ENCODE assay signal across 21 mouse cellular contexts in genomic region chr6:67057574-67057973, GRCm38 (mm10). TPM values are rescaled to one million over a fixed set of nuclear protein-coding genes. Genes with fewer than 3 reads are reported as not detected.
A peak's percentile ranks its signal among the peaks of the same experiment; 100 is the strongest.
DNase-seq lines count a peak whose midpoint lies in the region; ATAC-seq and TF ChIP-seq lines count a peak whose summit lies in the region.
"Had no signal": no experiment of that assay in that cellular context is flagged by ENCODE, and none has a peak within 500 bp of the region (broad histone marks: within the 10 kb centered on the region; RNA-seq: fewer than 3 reads in every experiment).

No protein-coding gene starts in this region.

- H3K27ac ChIP-seq in lung, embryonic 14.5 days (ENCODE audit: low read depth), result 0 out of 2 replicates have a peak overlapping the region, but pooled peaks have one; percentile 8
- peak overlapping the region; percentile 87 for H3K27ac ChIP-seq in intestine, postnatal 0 days (ENCODE audit: low read depth, low read length)
- peak overlapping the region; percentile 99 for H3K27ac ChIP-seq in small intestine, adult 2 months (ENCODE audit: insufficient read depth, low read depth, low read length)
- H3K27ac ChIP-seq in hindbrain, embryonic 11.5 days (ENCODE audit: low read depth, low read length), result no peak overlapping the region
- H3K27ac ChIP-seq: embryonic facial prominence, embryonic 13.5 days; forebrain, embryonic 10.5 days; hindbrain, postnatal 0 days; stomach, postnatal 0 days had no signal

- no peaks in the 10 kb centered on the region for H3K27me3 ChIP-seq in lung, embryonic 14.5 days (ENCODE audit: insufficient read depth, low read length)
- no peaks in the 10 kb centered on the region for H3K27me3 ChIP-seq in intestine, postnatal 0 days (replicated peaks; ENCODE audit: control insufficient read depth, insufficient read depth, low read length)
- H3K27me3 ChIP-seq in small intestine, adult 2 months (ENCODE audit: control insufficient read depth, insufficient read depth, low read length), result no peaks in the 10 kb centered on the region
- no peaks in the 10 kb centered on the region for H3K27me3 ChIP-seq in hindbrain, embryonic 11.5 days (ENCODE audit: control insufficient read depth, insufficient read depth, low read length)
- H3K27me3 ChIP-seq: embryonic facial prominence, embryonic 13.5 days; Patski had no signal

- WGBS in lung, embryonic 14.5 days, result 86% methylated on average over 5 of the region's 5 CpGs
- 63% methylated on average over 5 of the region's 5 CpGs for WGBS in intestine, postnatal 0 days
- 27% methylated on average over 5 of the region's 5 CpGs for WGBS in small intestine, adult 2 months
- WGBS in hindbrain, embryonic 11.5 days, result 91% methylated on average over 5 of the region's 5 CpGs

- no peak overlapping the region for H3K9ac ChIP-seq in lung, embryonic 14.5 days
- H3K9ac ChIP-seq in intestine, postnatal 0 days (ENCODE audit: low read depth, low read length), result no peak overlapping the region
- no peak overlapping the region for H3K9ac ChIP-seq in hindbrain, embryonic 11.5 days (ENCODE audit: low read depth, low read length)
- H3K9ac ChIP-seq: embryonic facial prominence, embryonic 13.5 days had no signal

- H3K4me3 ChIP-seq in lung, embryonic 14.5 days (ENCODE audit: low read depth, low read length), result no peak overlapping the region
- no peak overlapping the region for H3K4me3 ChIP-seq in intestine, postnatal 0 days (ENCODE audit: low read depth, low read length)
- no peak overlapping the region for H3K4me3 ChIP-seq in small intestine, adult 2 months (ENCODE audit: low read depth, low read length)
- no peak overlapping the region for H3K4me3 ChIP-seq in hindbrain, embryonic 11.5 days (ENCODE audit: low read depth, low read length)
- H3K4me3 ChIP-seq: embryonic facial prominence, embryonic 13.5 days; forebrain, embryonic 10.5 days had no signal

- no peak overlapping the region for H3K4me2 ChIP-seq in lung, embryonic 14.5 days
- H3K4me2 ChIP-seq in intestine, postnatal 0 days (replicated peaks; ENCODE audit: low read depth), result no peak overlapping the region
- H3K4me2 ChIP-seq in hindbrain, embryonic 11.5 days (replicated peaks; ENCODE audit: low read depth, low read length), result no peak overlapping the region
- H3K4me2 ChIP-seq: embryonic facial prominence, embryonic 13.5 days had no signal

- DNase-seq in lung, embryonic 14.5 days, result no peak
- DNase-seq in lung, postnatal 14 days, result no peak
- DNase-seq in hindbrain, embryonic 11.5 days (ENCODE audit: low spot score), result no peak
- DNase-seq: adrenal gland, postnatal 10 days; cerebellum, adult 11 months; cerebellum, postnatal 10 days; heart, postnatal 36 days; kidney, postnatal 4 days; lung, adult 2 months; lung, postnatal 4 days; right cerebral cortex, postnatal 4 days; thymus, postnatal 14 days had no signal

- TF ChIP-seq CTCF in lung, embryonic 14.5 days (IDR thresholded peaks at IDR 0.05; ENCODE audit: low read depth), result no peak
- TF ChIP-seq CTCF in intestine, postnatal 0 days (IDR thresholded peaks at IDR 0.05; ENCODE audit: low read depth), result peak; percentile 18; the same call in 1 of the 2 replicates
- TF ChIP-seq CTCF in small intestine, adult 2 months (IDR thresholded peaks at IDR 0.05; ENCODE audit: extremely low read depth, insufficient read length, insufficient replicate concordance, low read depth, low read length), result no peak

- 0 out of 2 replicates have a peak, but pooled peaks cover 3% of the 10 kb centered on the region for H3K4me1 ChIP-seq in lung, embryonic 14.5 days (ENCODE audit: insufficient read depth)
- peaks cover 23% of the 10 kb centered on the region for H3K4me1 ChIP-seq in intestine, postnatal 0 days (replicated peaks; ENCODE audit: control insufficient read depth, insufficient read depth, low read length)
- H3K4me1 ChIP-seq in small intestine, adult 2 months (ENCODE audit: control insufficient read depth, insufficient read depth, insufficient read length, low read length), result peaks cover 22% of the 10 kb centered on the region
- no peaks in the 10 kb centered on the region for H3K4me1 ChIP-seq in hindbrain, embryonic 11.5 days (replicated peaks; ENCODE audit: control insufficient read depth, insufficient read depth, low read length)
- H3K4me1 ChIP-seq: embryonic facial prominence, embryonic 13.5 days; forebrain, embryonic 10.5 days had no signal

- H3K36me3 ChIP-seq in lung, embryonic 14.5 days (ENCODE audit: insufficient read depth), result no peaks in the 10 kb centered on the region
- H3K36me3 ChIP-seq in intestine, postnatal 0 days (ENCODE audit: control insufficient read depth, insufficient read depth), result no peaks in the 10 kb centered on the region
- H3K36me3 ChIP-seq in small intestine, adult 2 months (ENCODE audit: control insufficient read depth, insufficient read depth, low read length), result no peaks in the 10 kb centered on the region
- no peaks in the 10 kb centered on the region for H3K36me3 ChIP-seq in hindbrain, embryonic 11.5 days (ENCODE audit: control insufficient read depth, insufficient read depth, low read length)
- H3K36me3 ChIP-seq: embryonic facial prominence, embryonic 13.5 days; forebrain, embryonic 10.5 days had no signal

- H3K9me3 ChIP-seq in lung, embryonic 14.5 days (ENCODE audit: low read depth, low read length), result no peaks in the 10 kb centered on the region
- H3K9me3 ChIP-seq in intestine, postnatal 0 days (ENCODE audit: control insufficient read depth), result no peaks in the 10 kb centered on the region
- no peaks in the 10 kb centered on the region for H3K9me3 ChIP-seq in hindbrain, embryonic 11.5 days (ENCODE audit: control insufficient read depth, low read length)
- H3K9me3 ChIP-seq: embryonic facial prominence, embryonic 13.5 days; forebrain, embryonic 10.5 days had no signal

- no peak for ATAC-seq in lung, embryonic 14.5 days (ENCODE audit: insufficient read depth)
- ATAC-seq in erythroblast, adult 5-6 weeks (replicated peaks; ENCODE audit: low FRiP score, poor library complexity, severe bottlenecking), result peak; percentile 53
- ATAC-seq in intestine, postnatal 0 days, result peak; percentile 80
- ATAC-seq in hindbrain, embryonic 11.5 days (ENCODE audit: low FRiP score), result no peak
- ATAC-seq in granulocyte monocyte progenitor cell, adult 5-6 weeks (replicated peaks; ENCODE audit: poor library complexity, severe bottlenecking), result no peak
- ATAC-seq: hindbrain, postnatal 0 days; Patski had no signal

- no peak for TF ChIP-seq POLR2A in small intestine, adult 2 months (IDR thresholded peaks at IDR 0.05; ENCODE audit: low read depth, low read length)

RNA-seq across cellular contexts. Expression of gene Gadd45a, which starts 20.3 kb away (rescaled TPM):
- 9.9 and 13.0 TPM in 2 replicates for polyA plus RNA-seq in lung, embryonic 14.5 days (2014; fragmentation: Nextera tagmentation; extraction: Ambion mirVana)
- total RNA-seq in erythroblast, adult 5-6 weeks (2015; ENCODE audit: low replicate concordance), result 401 and 415 TPM in 2 replicates
- 648 and 695 TPM in 2 replicates for total RNA-seq in erythroblast, adult 5-6 weeks (2017; ENCODE audit: low replicate concordance)
- polyA plus RNA-seq in intestine, postnatal 0 days (2015; fragmentation: Nextera tagmentation; extraction: Ambion mirVana), result 68.1 and 74.0 TPM in 2 replicates
- polyA plus RNA-seq in small intestine, adult 2 months (2012; rRNA removed), result 106 and 209 TPM in 2 replicates
- 17.7 and 19.8 TPM in 2 replicates for polyA plus RNA-seq in hindbrain, embryonic 11.5 days (2014; fragmentation: Nextera tagmentation; extraction: Ambion mirVana)
- total RNA-seq in granulocyte monocyte progenitor cell, adult 5-6 weeks (2014; fragmentation: Nextera tagmentation), result 6.2 and 12.7 TPM in 2 replicates
- 52.5 and 66.5 TPM in 2 replicates for total RNA-seq in granulocyte monocyte progenitor cell, adult 5-6 weeks (2017)

Comparison
In these comparisons a context has a peak if more than half of its experiments do, and no peak if none do; other contexts are left out.
1. ATAC-seq: peak in erythroblast, adult 5-6 weeks (single experiment) and intestine, postnatal 0 days (single experiment); none in lung, embryonic 14.5 days (single experiment), hindbrain, embryonic 11.5 days (single experiment) and granulocyte monocyte progenitor cell, adult 5-6 weeks (single experiment).